Mouse (Mus musculus): ENCODE data around the gene Hs1bp3. TPM values are rescaled to one million over a fixed set of nuclear protein-coding genes. Genes with fewer than 3 reads are reported as not detected.

Hs1bp3 gene
- polyA plus RNA-seq, 2 experiments: 12.6 to 16.7 TPM

- H3K9me3 ChIP-seq (ENCODE audit: control insufficient read depth, low read length): no peaks in the 10 kb centered on the region
- ATAC-seq (ENCODE audit: low FRiP score, low read depth) (no peak), DNase-seq (ENCODE audit: low spot score) (no peak)
- H3K4me3 ChIP-seq (replicated peaks; ENCODE audit: low read length): no peak overlapping the region
- TF ChIP-seq POLR2A (IDR thresholded peaks at IDR 0.05; ENCODE audit: borderline replicate concordance, extremely low read depth, insufficient read depth, insufficient read length): no peak
- H3K27me3 ChIP-seq (ENCODE audit: control insufficient read depth, insufficient read depth, low read length): no peaks in the 10 kb centered on the region
- no peak overlapping the region for H3K4me2 ChIP-seq (replicated peaks; ENCODE audit: low read depth, low read length, severe bottlenecking)
- H3K4me1 ChIP-seq (ENCODE audit: control insufficient read depth, insufficient read depth, low read length): peaks cover 9% of the 10 kb centered on the region; the same call in 1 of the 2 replicates
- H3K36me3 ChIP-seq (ENCODE audit: control insufficient read depth, insufficient read depth, low read length): peaks cover 32% of the 10 kb centered on the region
- 90% methylated on average over 17 of the region's 17 CpGs for WGBS
- H3K9ac ChIP-seq (ENCODE audit: low read depth, low read length, severe bottlenecking): no peak overlapping the region
- H3K27ac ChIP-seq (replicated peaks; ENCODE audit: low read depth, low read length): no peak overlapping the region
These were observed 12.8 kb downstream of the Hs1bp3 start for GRCm38 (mm10) chr12:8325943-8326522.

- peak; percentile 90 for ATAC-seq (ENCODE audit: low FRiP score, low read depth)
- H3K9ac ChIP-seq (ENCODE audit: low read depth, low read length, severe bottlenecking): peak overlapping the region; percentile 25
- peaks cover 30% of the 10 kb centered on the region for H3K36me3 ChIP-seq (ENCODE audit: control insufficient read depth, insufficient read depth, low read length)
- H3K4me1 ChIP-seq (ENCODE audit: control insufficient read depth, insufficient read depth, low read length): peaks cover 9% of the 10 kb centered on the region; the same call in 1 of the 2 replicates
- H3K27me3 ChIP-seq (ENCODE audit: control insufficient read depth, insufficient read depth, low read length): no peaks in the 10 kb centered on the region
- H3K27ac ChIP-seq (replicated peaks; ENCODE audit: low read depth, low read length): 0 out of 2 replicates have a peak overlapping the region, but pooled peaks have one; percentile 9
- no peak for TF ChIP-seq POLR2A (IDR thresholded peaks at IDR 0.05; ENCODE audit: borderline replicate concordance, extremely low read depth, insufficient read depth, insufficient read length)
- no peak overlapping the region for H3K4me3 ChIP-seq (replicated peaks; ENCODE audit: low read length)
- no peaks in the 10 kb centered on the region for H3K9me3 ChIP-seq (ENCODE audit: control insufficient read depth, low read length)
- WGBS: 37% methylated on average over 17 of the region's 17 CpGs
- H3K4me2 ChIP-seq (replicated peaks; ENCODE audit: low read depth, low read length, severe bottlenecking): no peak overlapping the region
- peak; percentile 90 for DNase-seq (ENCODE audit: low spot score)
These were observed 13.8 kb downstream of the Hs1bp3 start for GRCm38 (mm10) chr12:8326825-8327674.

GRCm38 (mm10) chr12:8327675-8328053 lies 14.4 kb downstream of the Hs1bp3 start:
- H3K36me3 ChIP-seq (ENCODE audit: control insufficient read depth, insufficient read depth, low read length): peaks cover 29% of the 10 kb centered on the region
- H3K9ac ChIP-seq (ENCODE audit: low read depth, low read length, severe bottlenecking): peak overlapping the region; percentile 25; the same call in 1 of the 2 replicates
- no peak overlapping the region for H3K27ac ChIP-seq (replicated peaks; ENCODE audit: low read depth, low read length)
- H3K4me2 ChIP-seq (replicated peaks; ENCODE audit: low read depth, low read length, severe bottlenecking): no peak overlapping the region
- H3K4me1 ChIP-seq (ENCODE audit: control insufficient read depth, insufficient read depth, low read length): peaks cover 9% of the 10 kb centered on the region; the same call in 1 of the 2 replicates
- TF ChIP-seq POLR2A (IDR thresholded peaks at IDR 0.05; ENCODE audit: borderline replicate concordance, extremely low read depth, insufficient read depth, insufficient read length): no peak
- WGBS: 88% methylated on average over 1 of the region's 1 CpGs
- no peaks in the 10 kb centered on the region for H3K27me3 ChIP-seq (ENCODE audit: control insufficient read depth, insufficient read depth, low read length)
- ATAC-seq (ENCODE audit: low FRiP score, low read depth) (no peak), DNase-seq (ENCODE audit: low spot score) (no peak)
- no peaks in the 10 kb centered on the region for H3K9me3 ChIP-seq (ENCODE audit: control insufficient read depth, low read length)
- H3K4me3 ChIP-seq (replicated peaks; ENCODE audit: low read length): no peak overlapping the region

GRCm38 (mm10) chr12:8329236-8329635 lies 16.0 kb downstream of the Hs1bp3 start:
- H3K4me1 ChIP-seq (ENCODE audit: control insufficient read depth, insufficient read depth, low read length): peaks cover 9% of the 10 kb centered on the region; the same call in 1 of the 2 replicates
- no peak overlapping the region for H3K4me2 ChIP-seq (replicated peaks; ENCODE audit: low read depth, low read length, severe bottlenecking)
- no peak overlapping the region for H3K4me3 ChIP-seq (replicated peaks; ENCODE audit: low read length)
- H3K9ac ChIP-seq (ENCODE audit: low read depth, low read length, severe bottlenecking): no peak overlapping the region
- TF ChIP-seq POLR2A (IDR thresholded peaks at IDR 0.05; ENCODE audit: borderline replicate concordance, extremely low read depth, insufficient read depth, insufficient read length): no peak
- H3K36me3 ChIP-seq (ENCODE audit: control insufficient read depth, insufficient read depth, low read length): peaks cover 24% of the 10 kb centered on the region
- no peaks in the 10 kb centered on the region for H3K27me3 ChIP-seq (ENCODE audit: control insufficient read depth, insufficient read depth, low read length)
- 92% methylated on average over 7 of the region's 7 CpGs for WGBS
- DNase-seq (ENCODE audit: low spot score): no peak
- H3K27ac ChIP-seq (replicated peaks; ENCODE audit: low read depth, low read length): no peak overlapping the region
- no peak for ATAC-seq (ENCODE audit: low FRiP score, low read depth)
- H3K9me3 ChIP-seq (ENCODE audit: control insufficient read depth, low read length): no peaks in the 10 kb centered on the region

- ATAC-seq (ENCODE audit: low FRiP score, low read depth) (peak; percentile 21; the same call in 1 of the 2 replicates), DNase-seq (ENCODE audit: low spot score) (no peak)
- Histone ChIP-seq H3K4me1 (ENCODE audit: control insufficient read depth, insufficient read depth, low read length) (peaks cover 9% of the 10 kb centered on the region; the same call in 1 of the 2 replicates), H3K27me3 (ENCODE audit: control insufficient read depth, insufficient read depth, low read length) (no peaks in the 10 kb centered on the region), H3K4me3 (replicated peaks; ENCODE audit: low read length) (no peak overlapping the region), H3K4me2 (replicated peaks; ENCODE audit: low read depth, low read length, severe bottlenecking) (no peak overlapping the region), H3K36me3 (ENCODE audit: control insufficient read depth, insufficient read depth, low read length) (peaks cover 32% of the 10 kb centered on the region), H3K27ac (replicated peaks; ENCODE audit: low read depth, low read length) (no peak overlapping the region), H3K9me3 (ENCODE audit: control insufficient read depth, low read length) (no peaks in the 10 kb centered on the region), H3K9ac (ENCODE audit: low read depth, low read length, severe bottlenecking) (no peak overlapping the region)
- WGBS: 67% methylated on average over 14 of the region's 14 CpGs
- TF ChIP-seq POLR2A (IDR thresholded peaks at IDR 0.05; ENCODE audit: borderline replicate concordance, extremely low read depth, insufficient read depth, insufficient read length): no peak
These were observed 18.4 kb downstream of the Hs1bp3 start for GRCm38 (mm10) chr12:8331489-8332173.

All from limb, embryonic 14.5 days (tissue).